Mouse (Mus musculus): ENCODE measurements around the gene Mief2. TPM values are rescaled to one million over a fixed set of nuclear protein-coding genes. Genes with fewer than 3 reads are reported as not detected.

Gene Mief2
- total and polyA plus RNA-seq, 3 experiments, result 13.4 to 14.6 TPM; not detected in 1

DNA sequence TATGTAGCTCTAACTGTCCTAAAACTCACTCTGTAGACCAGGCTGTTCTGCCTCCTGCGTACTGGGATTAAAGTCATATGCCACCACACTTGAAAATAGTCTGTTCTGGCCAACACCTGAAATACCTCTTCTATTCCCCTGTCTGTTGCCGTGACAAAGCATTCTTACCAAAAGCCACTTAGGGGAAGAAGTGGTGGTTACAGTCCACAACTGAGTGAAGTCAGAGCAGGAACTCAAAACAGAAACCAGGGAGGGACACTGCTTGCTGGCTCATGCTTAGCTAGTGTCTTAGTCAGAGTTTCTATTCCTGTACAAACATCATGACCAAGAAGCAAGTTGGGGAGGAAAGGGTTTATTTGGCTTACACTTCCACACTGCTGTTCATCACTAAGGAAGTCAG lies 41.1 kb downstream of the Mief2 start:
- Histone ChIP-seq H3K27ac (ENCODE audit: control insufficient read depth, low read depth, low read length) (no peak overlapping the region), H3K9me3 (replicated peaks; ENCODE audit: insufficient read depth, low read length) (no peaks in the 10 kb centered on the region), H3K9ac (ENCODE audit: control insufficient read depth, low read depth, low read length, poor library complexity, severe bottlenecking) (no peak overlapping the region), H3K36me3 (ENCODE audit: control insufficient read depth in 1 of 2, insufficient read depth in 2 of 2, low read length in 2 of 2) (peaks cover 0 to 7% of the 10 kb centered on the region in 2 experiments; a peak in 3 of 4 replicates), H3K4me3 (ENCODE audit: control insufficient read depth in 1 of 2, insufficient read depth in 1 of 2, low read depth in 2 of 2, low read length in 2 of 2) (no peak overlapping the region), H3K27me3 (ENCODE audit: control insufficient read depth in 1 of 2, insufficient read depth in 2 of 2, low read length in 2 of 2) (no peaks in the 10 kb centered on the region), H3K4me1 (ENCODE audit: control insufficient read depth in 1 of 2, insufficient read depth in 2 of 2, low read length in 2 of 2) (peaks cover 0 to 8% of the 10 kb centered on the region in 2 experiments; a peak in 1 of 4 replicates), H3K79me2 (ENCODE audit: control insufficient read depth, insufficient read depth, low read length, poor library complexity) (peaks cover 30% of the 10 kb centered on the region)
- no peak for TF ChIP-seq ETS1 (IDR thresholded peaks at IDR 0.05; ENCODE audit: low read depth, low read length)
- TF ChIP-seq USF2 (IDR thresholded peaks at IDR 0.05; ENCODE audit: borderline replicate concordance in 1 of 2, insufficient read depth in 1 of 2, low read depth in 1 of 2, low read length in 2 of 2), result no peak
- no peak for TF ChIP-seq USF1 (IDR thresholded peaks at IDR 0.05; ENCODE audit: low read depth, low read length)
- TF ChIP-seq GATA1 (IDR thresholded peaks at IDR 0.05; ENCODE audit: low read depth, low read length), result no peak
- DNase-seq (ENCODE audit: low read depth, low spot score), result no peak

DNA sequence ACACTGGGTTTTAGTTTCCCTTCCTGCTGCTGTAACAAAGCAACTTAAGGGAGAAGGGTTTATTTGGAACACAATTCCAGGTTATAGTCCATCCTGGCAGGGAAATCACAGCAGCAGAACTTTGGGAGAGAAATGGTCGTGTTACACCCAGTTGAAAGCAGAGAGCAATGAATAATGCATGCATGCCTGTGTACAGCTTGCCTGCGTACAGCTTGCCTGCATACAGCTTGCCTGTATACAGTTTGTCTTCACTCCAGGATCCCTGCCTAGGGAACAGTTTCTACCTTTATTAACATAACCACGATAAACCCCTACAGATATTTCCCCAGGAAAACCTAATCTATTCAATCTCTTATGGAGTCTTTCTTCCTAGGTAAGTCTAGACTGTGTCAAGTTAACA lies 42.6 kb downstream of the Mief2 start:
- H3K4me1 ChIP-seq (ENCODE audit: control insufficient read depth in 1 of 2, insufficient read depth in 2 of 2, low read length in 2 of 2), result peaks cover 0 to 19% of the 10 kb centered on the region in 2 experiments; a peak in 3 of 4 replicates
- H3K4me3 ChIP-seq (ENCODE audit: control insufficient read depth in 1 of 2, insufficient read depth in 1 of 2, low read depth in 2 of 2, low read length in 2 of 2), result no peak overlapping the region
- peaks cover 38% of the 10 kb centered on the region for H3K79me2 ChIP-seq (ENCODE audit: control insufficient read depth, insufficient read depth, low read length, poor library complexity)
- no peaks in the 10 kb centered on the region for H3K9me3 ChIP-seq (replicated peaks; ENCODE audit: insufficient read depth, low read length)
- peaks cover 0 to 21% of the 10 kb centered on the region in 2 experiments; a peak in 3 of 4 replicates for H3K36me3 ChIP-seq (ENCODE audit: control insufficient read depth in 1 of 2, insufficient read depth in 2 of 2, low read length in 2 of 2)
- no peak overlapping the region for H3K27ac ChIP-seq (ENCODE audit: control insufficient read depth, low read depth, low read length)
- H3K9ac ChIP-seq (ENCODE audit: control insufficient read depth, low read depth, low read length, poor library complexity, severe bottlenecking), result no peak overlapping the region
- DNase-seq (ENCODE audit: low read depth, low spot score), result no peak
- no peak for TF ChIP-seq E2F4 (IDR thresholded peaks at IDR 0.05; ENCODE audit: borderline replicate concordance, low read depth, low read length)
- TF ChIP-seq POLR2AphosphoS5 (IDR thresholded peaks at IDR 0.05; ENCODE audit: borderline replicate concordance, low read depth, low read length), result no peak
- no peak for TF ChIP-seq JUND (IDR thresholded peaks at IDR 0.05; ENCODE audit: low read depth, low read length)
- TF ChIP-seq MYB (IDR thresholded peaks at IDR 0.05; ENCODE audit: low read depth, low read length), result no peak
- no peak for TF ChIP-seq TCF12 (IDR thresholded peaks at IDR 0.05; ENCODE audit: low read depth, low read length)
- no peak for TF ChIP-seq MAFK (IDR thresholded peaks at IDR 0.05; ENCODE audit: borderline replicate concordance, low read depth, low read length)
- TF ChIP-seq CTCF (IDR thresholded peaks at IDR 0.05 in 2 of 3, conservative IDR thresholded peaks at IDR 0.05 in 1 of 3; ENCODE audit: control insufficient read depth in 1 of 3, insufficient read depth in 1 of 3, low read depth in 2 of 3, low read length in 3 of 3, poor library complexity in 1 of 3, severe bottlenecking in 1 of 3), result no peak
- no peak for TF ChIP-seq POLR2A (IDR thresholded peaks at IDR 0.05; ENCODE audit: control insufficient read depth in 1 of 2, insufficient read depth in 1 of 2, low read depth in 1 of 2, low read length in 2 of 2, poor library complexity in 1 of 2)
- TF ChIP-seq HCFC1 (IDR thresholded peaks at IDR 0.05; ENCODE audit: low read depth, low read length), result no peak
- TF ChIP-seq TAL1 (IDR thresholded peaks at IDR 0.05; ENCODE audit: low read length), result no peak
- no peak for TF ChIP-seq KAT2A (conservative IDR thresholded peaks at IDR 0.05; ENCODE audit: low read depth, low read length)
- no peak for TF ChIP-seq GATA1 (IDR thresholded peaks at IDR 0.05; ENCODE audit: low read depth, low read length)
- no peak for TF ChIP-seq GABPA (IDR thresholded peaks at IDR 0.05; ENCODE audit: low read depth, low read length)
- TF ChIP-seq EP300 (IDR thresholded peaks at IDR 0.05; ENCODE audit: low read depth in 1 of 2, low read length in 2 of 2), result no peak
- no peak for TF ChIP-seq MAZ (IDR thresholded peaks at IDR 0.05; ENCODE audit: low read depth, low read length)
- no peak for TF ChIP-seq USF2 (IDR thresholded peaks at IDR 0.05; ENCODE audit: borderline replicate concordance in 1 of 2, insufficient read depth in 1 of 2, low read depth in 1 of 2, low read length in 2 of 2)
- no peaks in the 10 kb centered on the region for H3K27me3 ChIP-seq (ENCODE audit: control insufficient read depth in 1 of 2, insufficient read depth in 2 of 2, low read length in 2 of 2)

Measured in MEL (cell line).